In genomic region chr8:123858574-123858940, GRCm38 (mm10) we compare ENCODE assay signal across 8 mouse cellular contexts. TPM values are rescaled to one million over a fixed set of nuclear protein-coding genes. Genes with fewer than 3 reads are reported as not detected.
DNase-seq lines count a peak whose midpoint lies in the region; ATAC-seq and TF ChIP-seq lines count a peak whose summit lies in the region.

No protein-coding gene starts in this region.

- H3K4me3 ChIP-seq in kidney, postnatal 0 days (replicated peaks; ENCODE audit: low read depth, low read length), result peak overlapping the region; percentile 84
- peak overlapping the region; percentile 94 for H3K4me3 ChIP-seq in heart, embryonic 15.5 days
- H3K4me3 ChIP-seq in liver, embryonic 15.5 days (replicated peaks), result peak overlapping the region; percentile 84
- peak overlapping the region; percentile 79 for H3K4me3 ChIP-seq in neural tube, embryonic 14.5 days (ENCODE audit: low read depth, low read length)

- DNase-seq in kidney, postnatal 0 days (ENCODE audit: low spot score), result peak; percentile 36
- DNase-seq in kidney, postnatal 4 days, result no peak
- peak; percentile 35 for DNase-seq in c-Kit-positive CD71-positive TER-119-positive erythroid progenitor cells, embryonic 14.5 days (ENCODE audit: low spot score)
- no peak for DNase-seq in right cerebral cortex, postnatal 25 days
- no peak for DNase-seq in testis, postnatal 10 days (ENCODE audit: low spot score)

- TF ChIP-seq CTCF in kidney, postnatal 0 days (IDR thresholded peaks at IDR 0.05; ENCODE audit: low read depth), result peak; percentile 10; the same call in 1 of the 2 replicates

- 0 out of 2 replicates have a peak, but pooled peaks have one; percentile 5 for ATAC-seq in kidney, postnatal 0 days (replicated peaks; ENCODE audit: low FRiP score, low read depth)
- no peak; the same call in 1 of the 2 replicates for ATAC-seq in heart, embryonic 15.5 days (replicated peaks; ENCODE audit: insufficient number of reproducible peaks, insufficient read depth, low FRiP score, low read depth)
- peak; percentile 5 for ATAC-seq in liver, embryonic 15.5 days (ENCODE audit: insufficient read depth)
- 0 out of 2 replicates have a peak, but pooled peaks have one; percentile 5 for ATAC-seq in neural tube, embryonic 14.5 days (ENCODE audit: low read depth)

- H3K27ac ChIP-seq in kidney, postnatal 0 days, result no peak overlapping the region
- H3K27ac ChIP-seq in heart, embryonic 15.5 days, result no peak overlapping the region
- H3K27ac ChIP-seq in liver, embryonic 15.5 days (replicated peaks), result peak overlapping the region; percentile 91
- H3K27ac ChIP-seq in neural tube, embryonic 14.5 days (ENCODE audit: low read depth, low read length), result no peak overlapping the region

- no peaks in the 10 kb centered on the region for H3K4me1 ChIP-seq in kidney, postnatal 0 days (replicated peaks; ENCODE audit: insufficient read depth, low read length)
- H3K4me1 ChIP-seq in heart, embryonic 15.5 days (replicated peaks), result peaks cover 14% of the 10 kb centered on the region; the same call in 1 of the 2 replicates
- peaks cover 32% of the 10 kb centered on the region for H3K4me1 ChIP-seq in liver, embryonic 15.5 days (replicated peaks)
- peaks cover 6% of the 10 kb centered on the region; the same call in 1 of the 2 replicates for H3K4me1 ChIP-seq in neural tube, embryonic 14.5 days (ENCODE audit: control insufficient read depth, insufficient read depth, low read length)

- H3K9ac ChIP-seq in kidney, postnatal 0 days (ENCODE audit: low read depth, low read length), result peak overlapping the region; percentile 64
- peak overlapping the region; percentile 75 for H3K9ac ChIP-seq in heart, embryonic 15.5 days
- peak overlapping the region; percentile 92 for H3K9ac ChIP-seq in liver, embryonic 15.5 days
- peak overlapping the region; percentile 82 for H3K9ac ChIP-seq in neural tube, embryonic 14.5 days (replicated peaks; ENCODE audit: low read depth, low read length)

- H3K27me3 ChIP-seq in kidney, postnatal 0 days (ENCODE audit: insufficient read depth, low read length), result no peaks in the 10 kb centered on the region
- H3K27me3 ChIP-seq in heart, embryonic 15.5 days, result peaks cover 13% of the 10 kb centered on the region
- H3K27me3 ChIP-seq in liver, embryonic 15.5 days, result peaks cover 38% of the 10 kb centered on the region
- H3K27me3 ChIP-seq in neural tube, embryonic 14.5 days (ENCODE audit: control insufficient read depth, insufficient read depth, low read length), result no peaks in the 10 kb centered on the region; the same call in 1 of the 2 replicates

- H3K9me3 ChIP-seq in kidney, postnatal 0 days (replicated peaks; ENCODE audit: low read length), result no peaks in the 10 kb centered on the region
- H3K9me3 ChIP-seq in heart, embryonic 15.5 days (replicated peaks), result no peaks in the 10 kb centered on the region
- no peaks in the 10 kb centered on the region for H3K9me3 ChIP-seq in liver, embryonic 15.5 days (replicated peaks)
- no peaks in the 10 kb centered on the region for H3K9me3 ChIP-seq in neural tube, embryonic 14.5 days (ENCODE audit: control insufficient read depth, low read length)

- 1% methylated on average over 17 of the region's 17 CpGs for WGBS in kidney, postnatal 0 days
- under 1% methylated on average over 17 of the region's 17 CpGs for WGBS in heart, embryonic 15.5 days
- 1% methylated on average over 17 of the region's 17 CpGs for WGBS in liver, embryonic 15.5 days (ENCODE audit: insufficient replicate concordance)
- 0% methylated on average over 17 of the region's 17 CpGs for WGBS in neural tube, embryonic 14.5 days

- peak overlapping the region; percentile 98 for H3K4me2 ChIP-seq in kidney, postnatal 0 days (ENCODE audit: low read length)
- peak overlapping the region; percentile 98 for H3K4me2 ChIP-seq in heart, embryonic 15.5 days
- peak overlapping the region; percentile 91 for H3K4me2 ChIP-seq in liver, embryonic 15.5 days
- H3K4me2 ChIP-seq in neural tube, embryonic 14.5 days (ENCODE audit: low read depth, low read length), result peak overlapping the region; percentile 89

- no peaks in the 10 kb centered on the region for H3K36me3 ChIP-seq in kidney, postnatal 0 days (ENCODE audit: insufficient read depth, low read length)
- H3K36me3 ChIP-seq in heart, embryonic 15.5 days, result no peaks in the 10 kb centered on the region
- no peaks in the 10 kb centered on the region for H3K36me3 ChIP-seq in liver, embryonic 15.5 days (replicated peaks)
- H3K36me3 ChIP-seq in neural tube, embryonic 14.5 days (ENCODE audit: control insufficient read depth, insufficient read depth, low read length), result no peaks in the 10 kb centered on the region

RNA-seq across cellular contexts. Expression of gene Ccsap, which starts 1.5 kb away (rescaled TPM):
- polyA plus RNA-seq in kidney, postnatal 0 days (2015; fragmentation: Nextera tagmentation; extraction: Ambion mirVana), result 1.8 and 1.9 TPM in 2 replicates
- 2.2 and 2.9 TPM in 2 replicates for polyA plus RNA-seq in heart, embryonic 15.5 days (2015; fragmentation: Nextera tagmentation; extraction: Ambion mirVana)
- polyA plus RNA-seq in liver, embryonic 15.5 days (2015; fragmentation: Nextera tagmentation; extraction: Ambion mirVana), result 2.8 and 3.2 TPM in 2 replicates
- polyA plus RNA-seq in neural tube, embryonic 14.5 days (2014; fragmentation: Nextera tagmentation; extraction: Ambion mirVana), result 4.3 and 5.4 TPM in 2 replicates

RNA-seq across cellular contexts. Expression of gene Acta1, which starts 36.0 kb away (rescaled TPM):
- 1.8 and 2.4 TPM in 2 replicates for polyA plus RNA-seq in kidney, postnatal 0 days (2015; fragmentation: Nextera tagmentation; extraction: Ambion mirVana)
- polyA plus RNA-seq in heart, embryonic 15.5 days (2015; fragmentation: Nextera tagmentation; extraction: Ambion mirVana), result 179 and 184 TPM in 2 replicates
- polyA plus RNA-seq in liver, embryonic 15.5 days (2015; fragmentation: Nextera tagmentation; extraction: Ambion mirVana), result 104 and 159 TPM in 2 replicates
- polyA plus RNA-seq in neural tube, embryonic 14.5 days (2014; fragmentation: Nextera tagmentation; extraction: Ambion mirVana), result 9.0 and 22.7 TPM in 2 replicates

RNA-seq across cellular contexts. Expression of gene Rab4a, which starts 52.8 kb away (rescaled TPM):
- 58.2 and 62.3 TPM in 2 replicates for polyA plus RNA-seq in kidney, postnatal 0 days (2015; fragmentation: Nextera tagmentation; extraction: Ambion mirVana)
- polyA plus RNA-seq in heart, embryonic 15.5 days (2015; fragmentation: Nextera tagmentation; extraction: Ambion mirVana), result 26.9 and 32.1 TPM in 2 replicates
- polyA plus RNA-seq in liver, embryonic 15.5 days (2015; fragmentation: Nextera tagmentation; extraction: Ambion mirVana), result 28.8 and 33.1 TPM in 2 replicates
- polyA plus RNA-seq in neural tube, embryonic 14.5 days (2014; fragmentation: Nextera tagmentation; extraction: Ambion mirVana), result 85.4 and 91.8 TPM in 2 replicates

Comparison
In these comparisons a context has a peak if more than half of its experiments do, and no peak if none do; other contexts are left out.
1. DNase-seq: peak in kidney, postnatal 0 days (single experiment) and c-Kit-positive CD71-positive TER-119-positive erythroid progenitor cells, embryonic 14.5 days (single experiment); none in kidney, postnatal 4 days (0 of 2), right cerebral cortex, postnatal 25 days (single experiment) and testis, postnatal 10 days (single experiment).
2. Peak in every context shown above with its lines, with median percentiles within 50 percentile points of each other: H3K4me2 ChIP-seq, H3K4me3 ChIP-seq and H3K9ac ChIP-seq.